Mouse (Mus musculus): ENCODE measurements around the gene Washc2. TPM values are rescaled to one million over a fixed set of nuclear protein-coding genes. Genes with fewer than 3 reads are reported as not detected.
A peak's percentile ranks its signal among the peaks of the same experiment; 100 is the strongest.
"Not testable (repeated sequence)": the region's sequence is repeated elsewhere in the genome, so short reads cannot be mapped to it uniquely, and the experiment has no call there.

The Washc2 gene
- polyA plus RNA-seq (2016; fragmentation: Nextera tagmentation; extraction: Ambion mirVana), result 62.1 and 64.0 TPM in 2 replicates

DNA sequence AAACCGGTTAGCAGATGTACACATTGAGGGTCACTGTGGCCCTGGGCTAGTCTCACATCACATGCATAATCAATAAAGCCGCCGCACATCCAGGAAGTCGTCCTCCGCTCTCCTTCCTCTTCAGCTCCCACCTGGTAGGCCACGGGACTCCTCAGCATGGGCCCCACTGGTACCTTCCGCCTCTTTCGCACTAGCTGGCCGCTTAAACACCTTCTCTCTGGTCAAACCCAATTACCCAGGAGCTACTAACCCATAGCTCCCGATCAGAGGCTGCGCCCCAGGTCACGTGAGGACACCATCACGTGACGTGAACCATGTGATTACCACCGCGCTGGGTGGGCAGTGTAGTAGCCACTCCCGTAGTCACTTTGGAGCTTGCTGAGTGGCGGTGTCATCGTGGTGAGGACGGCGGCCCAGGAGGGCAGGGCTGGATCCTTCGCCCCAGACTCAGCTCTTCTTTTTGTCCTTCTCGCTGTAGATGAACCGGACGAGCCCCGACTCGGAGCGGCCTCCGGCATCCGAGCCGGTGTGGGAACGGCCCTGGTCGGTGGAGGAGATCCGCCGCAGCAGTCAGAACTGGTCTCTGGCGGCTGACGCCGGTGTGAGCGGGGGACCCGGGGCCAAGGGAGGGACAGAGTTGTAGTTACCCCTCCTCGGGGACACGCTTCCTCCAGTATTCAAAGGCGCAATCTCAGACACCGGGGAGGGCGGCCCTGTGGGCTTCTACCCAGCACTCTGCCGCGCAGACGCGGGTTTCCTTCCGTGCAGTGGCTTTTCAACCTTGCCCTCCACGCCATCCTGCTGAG lies at the start of gene Washc2:
Washc2 (plus strand) TSS at position 310 of the 806 bp plus-strand sequence.
- H3K27me3 ChIP-seq, result no peaks in the 10 kb centered on the region
- H3K27ac ChIP-seq, result peak within 1 kb of the TSS; percentile 67
- H3K4me2 ChIP-seq, result peak within 1 kb of the TSS; percentile 85
- H3K4me1 ChIP-seq, result peaks cover 15% of the 10 kb centered on the region
- peak within 1 kb of the TSS; percentile 72 for H3K9ac ChIP-seq
- ATAC-seq (ENCODE audit: low FRiP score), result peak; percentile 99
- peak within 1 kb of the TSS; percentile 80 for H3K4me3 ChIP-seq (replicated peaks)
- H3K9me3 ChIP-seq, result no peaks in the 10 kb centered on the region
- peaks cover 12% of the 10 kb centered on the region for H3K36me3 ChIP-seq (replicated peaks)
- WGBS, result under 1% methylated on average over 51 of the region's 51 CpGs

DNA sequence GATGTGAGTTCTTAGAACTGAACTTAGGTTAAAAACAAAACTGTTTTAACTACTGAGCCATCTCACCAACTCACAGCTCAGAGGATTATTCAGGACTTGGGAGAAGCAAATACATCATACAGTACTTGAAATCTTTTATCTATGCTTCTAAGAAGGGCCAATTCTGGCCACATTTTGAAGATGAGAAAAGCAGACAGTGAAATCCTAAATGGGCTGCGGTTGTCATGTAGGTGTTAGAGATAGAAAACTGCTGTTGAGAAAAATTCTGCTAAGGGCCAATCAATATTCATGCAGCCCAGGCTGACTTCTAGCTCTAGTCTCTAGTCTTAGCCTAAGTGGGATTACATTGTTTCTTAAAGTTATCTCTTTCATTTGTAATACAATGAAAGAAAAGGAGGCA lies 41.5 kb upstream of the Washc2 start:
- no peak overlapping the region for H3K9ac ChIP-seq
- ATAC-seq (ENCODE audit: low FRiP score), result no peak
- no peaks in the 10 kb centered on the region for H3K27me3 ChIP-seq
- WGBS, result 93% methylated on average over 1 of the region's 1 CpGs
- H3K4me3 ChIP-seq (replicated peaks), result no peak overlapping the region
- H3K27ac ChIP-seq, result no peak overlapping the region
- H3K36me3 ChIP-seq (replicated peaks), result peaks cover 7% of the 10 kb centered on the region
- no peaks in the 10 kb centered on the region for H3K9me3 ChIP-seq
- no peaks in the 10 kb centered on the region for H3K4me1 ChIP-seq
- no peak overlapping the region for H3K4me2 ChIP-seq

DNA sequence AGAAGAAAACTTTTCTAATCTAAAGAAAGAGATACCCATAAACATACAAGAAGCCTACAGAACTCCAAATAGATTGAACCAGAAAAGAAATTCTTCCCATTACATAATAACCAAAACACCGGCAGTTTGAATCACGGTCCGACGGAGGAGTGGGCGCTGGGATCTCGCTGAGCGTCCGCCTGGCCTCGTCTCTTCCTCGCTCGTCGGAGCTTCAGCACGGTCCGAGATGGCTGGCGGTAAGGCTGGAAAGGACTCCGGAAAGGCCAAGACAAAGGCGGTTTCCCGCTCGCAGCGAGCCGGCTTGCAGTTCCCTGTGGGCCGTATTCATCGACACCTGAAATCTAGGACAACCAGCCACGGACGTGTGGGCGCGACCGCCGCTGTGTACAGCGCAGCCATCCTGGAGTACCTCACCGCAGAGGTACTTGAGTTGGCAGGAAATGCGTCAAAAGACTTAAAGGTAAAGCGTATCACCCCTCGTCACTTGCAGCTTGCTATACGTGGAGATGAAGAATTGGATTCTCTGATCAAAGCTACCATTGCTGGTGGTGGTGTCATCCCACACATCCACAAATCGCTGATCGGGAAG lies 34.2 kb upstream of the Washc2 start:
- 67% methylated on average over 37 of the region's 37 CpGs for WGBS
- ATAC-seq (ENCODE audit: low FRiP score); H3K27ac ChIP-seq: not testable (repeated sequence)

DNA sequence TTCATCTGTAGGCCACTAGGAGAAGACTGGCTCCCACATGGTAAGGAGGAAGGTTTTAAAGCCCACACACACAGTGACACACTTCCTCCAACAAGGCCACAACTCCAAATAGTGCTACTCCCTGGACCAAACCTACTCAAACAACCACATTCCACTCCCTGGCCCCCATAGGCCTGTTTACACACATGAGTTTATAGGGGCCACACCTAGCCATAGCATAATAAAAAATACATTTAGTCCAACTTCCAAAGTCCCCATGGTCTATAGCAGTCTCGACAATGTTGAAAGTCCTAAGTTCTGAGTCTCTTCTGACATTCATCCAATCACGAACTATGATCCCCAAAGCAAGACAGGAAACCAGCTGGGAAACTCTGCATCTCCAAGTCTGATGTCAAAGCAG lies 29.5 kb upstream of the Washc2 start:
- H3K27ac ChIP-seq, result no peak overlapping the region
- ATAC-seq (ENCODE audit: low FRiP score), result no peak
- H3K9ac ChIP-seq, result no peak overlapping the region
- no peaks in the 10 kb centered on the region for H3K4me1 ChIP-seq
- H3K36me3 ChIP-seq (replicated peaks), result peaks cover 17% of the 10 kb centered on the region; the same call in 1 of the 2 replicates
- no peaks in the 10 kb centered on the region for H3K9me3 ChIP-seq
- no peak overlapping the region for H3K4me3 ChIP-seq (replicated peaks)
- H3K27me3 ChIP-seq, result no peaks in the 10 kb centered on the region
- no peak overlapping the region for H3K4me2 ChIP-seq
- whole genome bisulfite sequencing, result 90% methylated on average over 2 of the region's 2 CpGs

More for the DNA sequence above, 34.2 kb upstream of the Washc2 start:
- not testable (repeated sequence) for H3K4me3 ChIP-seq (replicated peaks); H3K9me3 ChIP-seq; H3K9ac ChIP-seq; H3K4me1 ChIP-seq; H3K36me3 ChIP-seq (replicated peaks); H3K4me2 ChIP-seq; H3K27me3 ChIP-seq

DNA sequence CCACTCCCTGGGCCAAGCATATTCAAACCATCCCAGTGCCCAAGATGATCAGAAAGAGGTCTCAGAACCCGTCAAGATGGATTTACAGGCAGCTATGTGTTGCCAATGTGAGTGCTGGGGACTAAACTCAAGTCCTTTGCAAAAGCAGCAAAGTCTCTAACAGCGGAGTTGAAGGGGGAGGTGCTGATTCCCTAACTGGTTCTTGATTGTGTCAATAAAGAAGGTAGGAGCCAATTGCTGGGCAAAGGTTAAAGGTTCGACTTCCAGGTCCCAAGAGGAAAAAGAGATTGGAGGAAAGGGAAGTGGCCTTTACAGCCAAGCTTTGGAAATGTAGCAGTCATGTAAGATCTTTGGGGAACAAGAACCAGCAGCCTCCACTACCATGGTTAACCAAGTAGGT lies 27.1 kb upstream of the Washc2 start:
- Histone ChIP-seq H3K9me3 (no peaks in the 10 kb centered on the region), H3K4me1 (no peaks in the 10 kb centered on the region)
- ATAC-seq (ENCODE audit: low FRiP score), result no peak

DNA sequence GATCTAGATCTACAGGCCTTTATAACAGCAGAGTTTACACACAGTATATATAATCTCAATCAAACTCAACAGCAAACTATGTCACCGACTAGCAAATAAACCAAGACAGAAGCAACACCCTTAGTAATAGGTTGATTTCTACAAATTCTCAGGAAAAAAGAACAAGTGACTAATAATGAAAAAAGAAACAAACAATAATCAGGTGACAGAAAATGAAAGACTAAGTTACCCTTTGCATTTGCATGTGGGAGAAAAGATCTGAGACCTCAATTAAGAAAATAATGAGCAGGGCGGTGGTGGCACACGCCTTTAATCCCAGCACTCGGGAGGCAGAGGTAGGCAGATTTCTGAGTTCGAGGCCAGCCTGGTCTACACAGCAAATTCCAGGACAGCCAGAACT lies 24.3 kb upstream of the Washc2 start:
- H3K27ac ChIP-seq, result no peak overlapping the region
- H3K27me3 ChIP-seq, result no peaks in the 10 kb centered on the region
- H3K9me3 ChIP-seq, result no peaks in the 10 kb centered on the region
- H3K4me3 ChIP-seq (replicated peaks), result no peak overlapping the region
- 0 out of 2 replicates have a peak, but pooled peaks cover 9% of the 10 kb centered on the region for H3K36me3 ChIP-seq (replicated peaks)
- no peaks in the 10 kb centered on the region for H3K4me1 ChIP-seq
- H3K9ac ChIP-seq, result no peak overlapping the region
- 88% methylated on average over 5 of the region's 5 CpGs for WGBS
- H3K4me2 ChIP-seq, result no peak overlapping the region
- no peak for ATAC-seq (ENCODE audit: low FRiP score)

More for the DNA sequence above, 27.1 kb upstream of the Washc2 start:
- Histone ChIP-seq H3K27me3 (no peaks in the 10 kb centered on the region), H3K36me3 (replicated peaks) (peaks cover 14% of the 10 kb centered on the region; the same call in 1 of the 2 replicates), H3K4me3 (replicated peaks) (no peak overlapping the region), H3K27ac (no peak overlapping the region), H3K4me2 (no peak overlapping the region), H3K9ac (no peak overlapping the region)
- WGBS, result 77% methylated on average over 3 of the region's 3 CpGs

DNA sequence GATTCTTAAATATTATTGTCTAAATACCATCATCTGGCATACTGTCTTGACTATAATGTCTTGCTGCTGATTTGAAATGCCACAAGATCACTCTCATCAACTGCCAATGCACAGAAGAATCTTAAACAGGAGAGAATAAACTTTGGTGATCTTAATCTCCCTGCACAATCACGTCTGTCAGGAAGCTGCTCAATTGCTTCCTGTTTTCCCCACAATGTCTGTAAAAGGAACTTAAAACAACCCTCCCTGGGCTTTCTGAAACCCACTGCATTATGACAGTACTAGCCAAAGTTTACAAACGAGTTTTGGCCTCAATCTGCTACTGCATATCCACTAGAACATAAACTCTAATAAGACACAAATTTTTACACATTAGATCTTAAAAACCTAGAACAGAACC lies 21.4 kb upstream of the Washc2 start:
- Histone ChIP-seq H3K27ac (no peak overlapping the region), H3K4me3 (replicated peaks) (no peak overlapping the region), H3K27me3 (no peaks in the 10 kb centered on the region), H3K9me3 (no peaks in the 10 kb centered on the region), H3K4me1 (peaks cover 10% of the 10 kb centered on the region), H3K4me2 (no peak overlapping the region), H3K36me3 (replicated peaks) (no peaks in the 10 kb centered on the region), H3K9ac (no peak overlapping the region)
- WGBS, result 58% methylated on average over 2 of the region's 2 CpGs
- no peak for ATAC-seq (ENCODE audit: low FRiP score)

DNA sequence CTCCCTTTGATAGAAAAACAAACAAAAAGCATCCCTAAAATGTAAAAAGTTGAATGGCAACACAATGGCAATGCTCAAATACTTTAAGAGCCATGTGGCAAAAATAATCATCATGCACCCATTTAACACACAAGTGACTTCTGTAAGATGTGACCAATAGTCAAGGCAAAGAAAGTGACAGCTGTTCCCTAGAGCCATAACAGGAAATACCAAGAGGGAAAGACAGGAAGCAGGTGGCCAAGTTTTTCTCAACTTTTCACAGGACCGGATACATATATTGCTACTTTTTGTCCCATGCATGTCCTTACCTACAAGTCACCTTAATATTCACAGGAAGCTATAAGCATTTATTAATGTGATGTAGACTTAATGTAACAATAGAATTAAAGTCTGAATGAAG lies 18.4 kb upstream of the Washc2 start:
- peaks cover 4% of the 10 kb centered on the region; the same call in 1 of the 2 replicates for H3K27me3 ChIP-seq
- WGBS, result 91% methylated on average over 1 of the region's 1 CpGs
- no peaks in the 10 kb centered on the region for H3K36me3 ChIP-seq (replicated peaks)
- peaks cover 28% of the 10 kb centered on the region for H3K4me1 ChIP-seq
- ATAC-seq (ENCODE audit: low FRiP score), result no peak
- H3K27ac ChIP-seq, result no peak overlapping the region
- no peak overlapping the region for H3K4me2 ChIP-seq
- H3K9me3 ChIP-seq, result no peaks in the 10 kb centered on the region
- no peak overlapping the region for H3K4me3 ChIP-seq (replicated peaks)
- no peak overlapping the region for H3K9ac ChIP-seq

DNA sequence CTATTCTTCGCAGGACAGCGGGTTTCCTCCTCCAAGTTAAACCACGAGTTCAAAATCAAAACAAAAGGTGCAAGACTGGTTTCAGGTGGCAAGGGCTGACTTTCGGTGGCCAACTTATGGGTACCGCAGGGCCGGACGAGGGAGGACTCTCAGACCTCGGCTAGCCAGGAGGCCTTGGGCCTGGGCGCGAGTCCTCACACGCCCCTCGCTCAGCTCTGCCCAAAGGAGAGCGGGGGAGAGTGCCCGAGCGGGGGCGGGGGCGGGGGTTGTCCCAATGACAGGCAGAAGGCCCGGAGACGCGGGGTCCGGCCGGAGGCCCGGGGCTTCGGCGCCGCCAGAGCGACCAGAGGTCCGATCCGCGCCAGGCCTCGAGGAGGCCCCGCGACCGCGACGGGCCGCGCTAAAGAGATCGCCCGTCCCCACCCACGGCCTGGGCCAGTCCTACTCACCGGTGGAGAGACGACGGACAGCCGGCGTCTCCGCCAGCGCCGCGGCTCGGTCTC lies 15.0 kb upstream of the Washc2 start:
- peak overlapping the region; percentile 90 for H3K4me3 ChIP-seq (replicated peaks)
- H3K36me3 ChIP-seq (replicated peaks), result no peaks in the 10 kb centered on the region
- H3K27ac ChIP-seq, result peak overlapping the region; percentile 87
- H3K4me2 ChIP-seq, result peak overlapping the region; percentile 73
- peaks cover 8% of the 10 kb centered on the region; the same call in 1 of the 2 replicates for H3K27me3 ChIP-seq
- H3K9ac ChIP-seq, result peak overlapping the region; percentile 91
- H3K9me3 ChIP-seq, result no peaks in the 10 kb centered on the region
- peak; percentile 90 for ATAC-seq (ENCODE audit: low FRiP score)
- under 1% methylated on average over 42 of the region's 51 CpGs for WGBS
- peaks cover 28% of the 10 kb centered on the region for H3K4me1 ChIP-seq

DNA sequence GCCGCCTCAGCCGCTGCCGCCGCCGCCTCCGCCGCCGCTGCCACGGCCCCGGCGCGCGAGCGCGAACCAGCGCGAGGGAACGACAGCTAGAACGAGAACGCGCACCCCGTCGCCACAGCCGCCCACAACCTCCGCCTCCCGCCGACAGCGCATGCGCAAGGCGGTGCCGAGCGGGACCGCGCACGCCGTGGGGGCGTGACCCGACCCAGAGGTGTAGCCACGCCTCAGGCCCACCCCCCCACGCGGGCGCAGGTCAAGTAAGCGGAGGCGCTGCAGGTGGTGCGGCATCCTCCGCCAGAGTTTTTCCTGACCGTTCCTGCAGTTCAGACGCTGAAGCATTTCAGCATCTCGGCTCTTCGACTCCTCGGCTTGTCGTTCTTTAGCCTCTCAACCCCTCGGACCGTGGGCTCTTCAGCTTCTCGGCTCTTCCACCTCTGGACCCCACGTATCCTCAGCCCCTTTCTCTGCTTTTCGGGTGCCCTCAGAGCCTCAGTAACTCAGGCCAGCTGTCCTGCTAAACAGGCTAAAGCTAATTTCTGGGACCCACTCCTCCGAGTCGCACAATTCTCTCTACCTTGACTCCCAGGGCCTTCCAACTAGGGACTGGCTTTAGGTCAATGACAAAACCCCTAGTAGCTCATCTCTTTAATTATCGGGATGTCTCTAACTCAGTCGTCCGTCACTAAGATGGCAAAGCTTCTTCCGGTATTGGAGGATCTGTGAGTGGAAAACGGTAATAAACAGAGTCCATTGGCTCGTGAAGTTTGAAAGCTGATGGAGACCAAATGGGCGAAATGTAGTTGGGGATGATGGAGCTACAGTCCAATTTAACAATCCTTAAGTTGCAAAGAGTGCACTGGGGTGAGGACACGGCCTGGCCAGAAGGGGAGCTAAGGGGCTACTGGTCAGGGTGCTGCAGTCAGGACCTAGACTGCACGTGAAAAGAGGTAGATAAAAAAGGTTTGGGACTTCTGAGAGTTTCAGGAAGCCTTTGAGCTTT lies 14.1 kb upstream of the Washc2 start, which contains the start of gene Tmcc1:
Tmcc1 (minus strand) TSS at position 93 of the 1,000 bp plus-strand sequence.
- no peaks in the 10 kb centered on the region for H3K36me3 ChIP-seq (replicated peaks)
- H3K9me3 ChIP-seq, result no peaks in the 10 kb centered on the region
- WGBS, result under 1% methylated on average over 54 of the region's 68 CpGs
- peak within 1 kb of the TSS; percentile 73 for H3K4me2 ChIP-seq
- peaks cover 8% of the 10 kb centered on the region; the same call in 1 of the 2 replicates for H3K27me3 ChIP-seq
- peak; percentile 93 for ATAC-seq (ENCODE audit: low FRiP score)
- peak within 1 kb of the TSS; percentile 91 for H3K9ac ChIP-seq
- peak within 1 kb of the TSS; percentile 90 for H3K4me3 ChIP-seq (replicated peaks)
- H3K4me1 ChIP-seq, result peaks cover 28% of the 10 kb centered on the region
- peak within 1 kb of the TSS; percentile 87 for H3K27ac ChIP-seq

DNA sequence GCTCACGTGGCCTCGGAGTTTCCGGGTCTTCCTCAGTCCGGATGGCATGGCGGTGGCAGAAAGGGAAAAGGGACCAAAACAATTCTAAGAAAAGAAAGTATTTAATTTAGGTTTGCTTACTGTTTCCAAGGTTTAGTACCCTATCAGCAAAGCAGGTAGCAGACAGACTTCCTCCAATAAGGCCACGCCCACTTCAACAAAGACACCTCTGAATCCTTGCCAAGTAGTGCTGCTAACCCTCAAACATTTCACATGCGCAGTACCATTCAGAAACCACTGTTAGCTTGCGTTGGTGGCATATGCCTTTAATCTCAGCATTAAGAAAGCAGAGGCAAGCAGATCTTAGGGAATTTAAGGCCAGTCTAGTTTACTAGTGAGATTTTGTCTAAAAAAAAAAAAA lies 12.0 kb upstream of the Washc2 start:
- H3K4me1 ChIP-seq, result peaks cover 25% of the 10 kb centered on the region
- no peak overlapping the region for H3K9ac ChIP-seq
- H3K36me3 ChIP-seq (replicated peaks), result no peaks in the 10 kb centered on the region
- no peak for ATAC-seq (ENCODE audit: low FRiP score)
- no peaks in the 10 kb centered on the region for H3K9me3 ChIP-seq
- H3K4me3 ChIP-seq (replicated peaks), result no peak overlapping the region
- WGBS, result 72% methylated on average over 8 of the region's 8 CpGs
- peaks cover 8% of the 10 kb centered on the region; the same call in 1 of the 2 replicates for H3K27me3 ChIP-seq
- no peak overlapping the region for H3K27ac ChIP-seq
- no peak overlapping the region for H3K4me2 ChIP-seq
